Mouse (Mus musculus): ENCODE measurements at regions not wholly inside any gene's neighbourhood (a gene's known extent, or its start where the extent isn't known, plus 50 kb on each side); places are given as distances from the start of the nearest gene placed in this dataset.

DNA sequence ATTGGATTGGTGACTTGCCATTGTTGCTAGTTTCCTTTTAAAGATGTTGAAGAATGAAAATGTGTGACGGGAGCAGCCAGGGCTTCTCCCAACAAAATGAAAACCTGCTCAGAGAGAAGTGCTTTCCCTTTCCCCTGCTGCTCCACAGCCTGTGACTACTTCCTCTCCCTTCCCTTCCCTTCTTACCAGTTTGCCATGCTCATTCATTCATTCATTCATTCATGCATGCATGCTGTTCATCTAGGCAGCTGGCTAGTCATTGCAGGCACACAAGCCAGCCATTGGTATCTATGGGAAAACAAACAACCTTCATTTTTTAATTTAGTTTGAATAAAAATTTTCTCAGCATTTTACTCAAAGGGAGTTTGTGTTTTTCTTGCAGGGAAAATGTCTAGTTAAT, 116.3 kb downstream of the Zfp706 start:
- Histone ChIP-seq H3K4me3 (ENCODE audit: low read depth, low read length) (no peak overlapping the region), H3K4me1 (ENCODE audit: insufficient read depth) (peaks cover 2% of the 10 kb centered on the region; the same call in 1 of the 2 replicates), H3K27ac (ENCODE audit: low read depth, low read length) (no peak overlapping the region), H3K27me3 (ENCODE audit: insufficient read depth, low read length) (no peaks in the 10 kb centered on the region), H3K9ac (no peak overlapping the region), H3K36me3 (ENCODE audit: insufficient read depth) (no peaks in the 10 kb centered on the region), H3K4me2 (ENCODE audit: low read depth) (no peak overlapping the region), H3K9me3 (ENCODE audit: low read length) (no peaks in the 10 kb centered on the region)
- ATAC-seq (peak; percentile 71), DNase-seq (no peak)
- no peak for TF ChIP-seq CTCF (IDR thresholded peaks at IDR 0.05; ENCODE audit: low read depth)
- 19% methylated on average over 1 of the region's 1 CpGs for WGBS

DNA sequence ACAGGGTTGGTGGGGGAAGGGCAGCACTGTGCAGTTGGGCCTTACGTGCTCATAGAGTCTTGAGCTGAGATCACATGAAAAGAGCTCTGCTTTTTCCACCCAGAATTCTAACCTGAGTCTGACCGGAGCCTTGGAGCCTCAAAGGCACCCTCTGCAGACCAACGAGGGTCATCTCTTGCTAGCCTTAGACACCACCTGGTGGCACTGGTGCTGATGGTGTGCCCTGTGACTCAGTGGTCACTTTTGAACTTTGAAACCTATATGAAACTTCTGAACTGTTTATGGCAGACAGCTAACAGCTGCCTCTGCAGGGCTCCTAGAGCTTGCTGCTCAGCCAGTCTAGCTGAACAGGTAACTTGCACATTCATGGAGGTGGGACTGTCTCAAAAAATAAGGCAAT, 118.5 kb downstream of the Zfp706 start:
- WGBS: 74% methylated on average over 3 of the region's 3 CpGs
- no peak overlapping the region for H3K4me3 ChIP-seq (ENCODE audit: low read depth, low read length)
- H3K9me3 ChIP-seq (ENCODE audit: low read length): no peaks in the 10 kb centered on the region
- H3K9ac ChIP-seq: no peak overlapping the region
- no peaks in the 10 kb centered on the region for H3K36me3 ChIP-seq (ENCODE audit: insufficient read depth)
- no peaks in the 10 kb centered on the region for H3K27me3 ChIP-seq (ENCODE audit: insufficient read depth, low read length)
- H3K4me1 ChIP-seq (ENCODE audit: insufficient read depth): peaks cover 2% of the 10 kb centered on the region; the same call in 1 of the 2 replicates
- ATAC-seq (no peak), DNase-seq (no peak)
- TF ChIP-seq CTCF (IDR thresholded peaks at IDR 0.05; ENCODE audit: low read depth): no peak
- H3K27ac ChIP-seq (ENCODE audit: low read depth, low read length): no peak overlapping the region
- no peak overlapping the region for H3K4me2 ChIP-seq (ENCODE audit: low read depth)

DNA sequence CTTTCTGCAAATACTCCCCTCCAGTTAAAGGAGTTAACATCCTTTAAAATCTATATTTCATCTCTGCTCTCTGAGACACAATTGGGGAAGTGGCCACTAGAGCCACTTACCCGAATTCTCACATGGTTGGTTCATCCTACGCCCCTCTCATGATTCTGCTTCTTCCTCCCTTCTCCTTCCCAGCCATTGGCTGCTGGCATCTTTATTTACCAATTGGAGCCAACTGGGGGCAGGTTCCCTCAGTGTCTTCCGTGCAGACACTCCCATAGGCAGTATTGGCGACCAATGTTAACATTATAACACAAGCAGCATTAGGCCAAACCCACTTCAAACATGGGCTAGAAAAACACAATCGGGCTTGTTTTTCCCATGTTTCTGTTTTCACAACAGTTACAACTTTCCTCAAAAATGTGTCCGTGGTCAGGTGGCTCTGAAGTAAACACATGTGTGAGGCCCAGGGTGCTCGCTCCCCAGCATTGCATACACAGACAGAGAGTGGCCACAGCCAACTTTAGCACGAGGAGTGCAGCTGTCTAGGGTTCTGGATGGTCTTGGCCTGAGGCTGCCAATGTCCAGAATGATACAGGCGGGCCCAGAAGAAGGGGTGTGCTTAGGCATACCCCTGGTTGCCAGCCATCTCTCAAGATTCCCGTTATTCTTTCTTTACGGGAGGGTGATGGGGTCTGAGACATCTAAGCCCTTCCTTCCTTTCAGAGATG, 119.1 kb downstream of the Zfp706 start:
- WGBS: 84% methylated on average over 11 of the region's 11 CpGs
- Histone ChIP-seq H3K27ac (ENCODE audit: low read depth, low read length) (no peak overlapping the region), H3K9ac (no peak overlapping the region), H3K4me1 (ENCODE audit: insufficient read depth) (peaks cover 2% of the 10 kb centered on the region; the same call in 1 of the 2 replicates), H3K9me3 (ENCODE audit: low read length) (no peaks in the 10 kb centered on the region), H3K4me3 (ENCODE audit: low read depth, low read length) (no peak overlapping the region), H3K27me3 (ENCODE audit: insufficient read depth, low read length) (no peaks in the 10 kb centered on the region), H3K36me3 (ENCODE audit: insufficient read depth) (no peaks in the 10 kb centered on the region), H3K4me2 (ENCODE audit: low read depth) (no peak overlapping the region)
- no peak for TF ChIP-seq CTCF (IDR thresholded peaks at IDR 0.05; ENCODE audit: low read depth)
- DNase-seq: no peak
- no peak for ATAC-seq

DNA sequence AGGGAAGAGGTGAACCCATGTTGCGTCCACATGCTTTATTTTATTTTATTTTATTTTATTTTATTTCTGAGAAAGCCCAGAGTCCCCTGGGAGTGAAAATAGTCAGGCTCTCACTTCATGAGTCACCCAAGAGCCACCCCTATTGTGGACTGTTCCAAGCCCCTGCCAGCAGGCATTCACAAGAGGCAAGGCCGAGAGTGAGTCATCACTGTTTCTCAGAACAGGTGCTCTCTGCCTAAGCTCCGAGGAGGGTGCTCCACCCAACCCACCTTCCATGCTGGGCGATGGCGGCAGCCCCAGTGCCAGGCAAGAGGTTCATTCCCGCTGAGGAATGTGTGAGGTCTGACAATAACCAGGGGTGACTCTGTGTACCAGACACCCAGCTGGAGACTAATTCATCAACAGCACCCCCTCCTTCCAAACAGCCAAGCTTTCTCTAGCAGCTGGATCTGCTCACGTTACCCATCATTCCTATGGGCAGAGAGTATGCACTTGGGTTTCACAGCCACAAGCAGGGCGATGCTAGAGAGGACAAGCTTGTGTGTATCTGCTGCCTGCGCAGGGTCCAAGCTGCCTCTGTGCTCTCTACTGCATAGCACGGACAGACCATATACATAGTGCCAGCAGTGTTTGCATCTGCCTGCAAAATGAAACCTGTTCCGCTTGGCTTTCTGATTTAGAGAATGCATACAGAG, 122.8 kb downstream of the Zfp706 start:
- H3K9me3 ChIP-seq (ENCODE audit: low read length): no peaks in the 10 kb centered on the region
- H3K9ac ChIP-seq: no peak overlapping the region
- H3K4me1 ChIP-seq (ENCODE audit: insufficient read depth): no peaks in the 10 kb centered on the region
- no peaks in the 10 kb centered on the region for H3K36me3 ChIP-seq (ENCODE audit: insufficient read depth)
- DNase-seq (no peak), ATAC-seq (peak; percentile 38)
- H3K4me2 ChIP-seq (ENCODE audit: low read depth): no peak overlapping the region
- no peak for TF ChIP-seq CTCF (IDR thresholded peaks at IDR 0.05; ENCODE audit: low read depth)
- no peaks in the 10 kb centered on the region for H3K27me3 ChIP-seq (ENCODE audit: insufficient read depth, low read length)
- H3K27ac ChIP-seq (ENCODE audit: low read depth, low read length): no peak overlapping the region
- WGBS: 81% methylated on average over 11 of the region's 11 CpGs
- H3K4me3 ChIP-seq (ENCODE audit: low read depth, low read length): no peak overlapping the region

DNA sequence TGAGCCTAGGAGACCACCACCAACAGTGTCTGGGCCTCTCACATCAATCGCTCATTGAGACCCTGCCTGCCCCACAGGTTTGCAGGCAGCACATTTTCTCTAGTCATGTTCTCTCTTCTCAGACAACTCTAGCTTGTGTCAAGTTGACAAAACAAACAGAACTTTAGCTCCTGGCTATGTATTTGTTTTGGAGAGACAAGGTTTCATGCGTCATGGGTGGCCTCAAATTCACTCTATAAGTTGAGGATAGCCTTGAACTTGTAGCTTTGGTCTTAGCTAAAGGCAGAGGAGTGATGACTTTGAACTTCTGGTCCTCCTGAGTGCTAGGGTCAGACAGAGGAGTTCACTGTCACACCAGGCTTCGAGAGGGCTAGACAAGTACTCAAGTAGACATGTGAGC, 123.5 kb downstream of the Zfp706 start:
- Histone ChIP-seq H3K9ac (no peak overlapping the region), H3K4me1 (ENCODE audit: insufficient read depth) (no peaks in the 10 kb centered on the region), H3K27ac (ENCODE audit: low read depth, low read length) (no peak overlapping the region), H3K9me3 (ENCODE audit: low read length) (no peaks in the 10 kb centered on the region), H3K4me3 (ENCODE audit: low read depth, low read length) (no peak overlapping the region), H3K36me3 (ENCODE audit: insufficient read depth) (no peaks in the 10 kb centered on the region), H3K4me2 (ENCODE audit: low read depth) (no peak overlapping the region), H3K27me3 (ENCODE audit: insufficient read depth, low read length) (no peaks in the 10 kb centered on the region)
- no peak for TF ChIP-seq CTCF (IDR thresholded peaks at IDR 0.05; ENCODE audit: low read depth)
- ATAC-seq: no peak
- 95% methylated on average over 3 of the region's 3 CpGs for WGBS
- DNase-seq: no peak

DNA sequence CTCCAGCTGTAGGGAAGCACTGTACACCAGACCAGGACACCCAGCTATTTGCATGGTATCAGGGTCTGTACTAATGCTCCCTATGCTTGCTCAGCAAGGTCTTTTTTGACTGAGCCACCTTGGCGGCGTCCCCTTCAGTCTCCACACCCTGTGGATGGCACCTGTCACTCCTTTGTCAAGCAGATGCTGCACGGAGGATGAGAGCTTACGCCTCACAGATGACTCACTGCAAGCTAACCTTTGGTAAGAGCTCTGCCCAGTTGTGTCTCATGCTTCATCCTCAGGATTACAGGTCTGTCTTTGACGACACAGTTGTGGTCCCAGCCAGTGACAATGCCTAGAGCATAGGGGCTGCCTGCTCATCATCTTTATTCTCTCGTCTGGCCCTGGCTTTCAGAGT, 124.4 kb downstream of the Zfp706 start:
- Histone ChIP-seq H3K36me3 (ENCODE audit: insufficient read depth) (no peaks in the 10 kb centered on the region), H3K4me1 (ENCODE audit: insufficient read depth) (no peaks in the 10 kb centered on the region), H3K27me3 (ENCODE audit: insufficient read depth, low read length) (no peaks in the 10 kb centered on the region), H3K4me2 (ENCODE audit: low read depth) (no peak overlapping the region), H3K9ac (no peak overlapping the region), H3K9me3 (ENCODE audit: low read length) (no peaks in the 10 kb centered on the region), H3K27ac (ENCODE audit: low read depth, low read length) (no peak overlapping the region), H3K4me3 (ENCODE audit: low read depth, low read length) (no peak overlapping the region)
- TF ChIP-seq CTCF (IDR thresholded peaks at IDR 0.05; ENCODE audit: low read depth): no peak
- 82% methylated on average over 6 of the region's 6 CpGs for WGBS
- no peak for ATAC-seq
- no peak for DNase-seq

DNA sequence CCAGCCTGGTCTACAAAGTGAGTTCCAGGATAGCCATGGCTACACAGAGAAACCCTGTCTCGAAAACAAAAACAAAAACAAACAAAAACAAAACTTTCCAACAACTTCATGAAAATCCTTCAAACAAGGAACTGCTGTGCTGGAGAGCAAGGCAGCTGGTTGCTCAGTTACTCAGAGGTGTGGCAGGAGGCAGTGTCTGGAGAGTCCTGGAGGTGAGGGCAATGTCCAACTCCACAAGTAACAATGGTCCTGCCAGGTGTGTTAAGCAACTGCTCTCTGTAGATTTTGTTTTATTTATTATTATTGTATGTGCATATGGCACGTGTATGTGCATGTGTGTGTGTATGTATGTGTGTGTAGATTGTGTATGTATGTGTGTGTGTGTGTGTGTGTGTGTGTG, 126.0 kb downstream of the Zfp706 start:
- ATAC-seq: no peak

More for the DNA sequence above, 126.0 kb downstream of the Zfp706 start:
- Histone ChIP-seq H3K27me3 (ENCODE audit: insufficient read depth, low read length) (no peaks in the 10 kb centered on the region), H3K4me1 (ENCODE audit: insufficient read depth) (no peaks in the 10 kb centered on the region), H3K9ac (no peak overlapping the region), H3K4me3 (ENCODE audit: low read depth, low read length) (no peak overlapping the region), H3K36me3 (ENCODE audit: insufficient read depth) (no peaks in the 10 kb centered on the region), H3K27ac (ENCODE audit: low read depth, low read length) (no peak overlapping the region), H3K9me3 (ENCODE audit: low read length) (no peaks in the 10 kb centered on the region), H3K4me2 (ENCODE audit: low read depth) (no peak overlapping the region)
- DNase-seq: no peak
- TF ChIP-seq CTCF (IDR thresholded peaks at IDR 0.05; ENCODE audit: low read depth): no peak
- 75% methylated on average over 2 of the region's 2 CpGs for WGBS

Data from forebrain, postnatal 0 days (tissue).